Mouse (Mus musculus) left cerebral cortex, postnatal 10 days (tissue): ENCODE measurements around the gene Bub1b. TPM values are rescaled to one million over a fixed set of nuclear protein-coding genes. Genes with fewer than 3 reads are reported as not detected.

ENCODE experiments used
- DNase-seq, 2 experiments: peaks; one replicate each; pipeline ENCODE4 v3.0.0; 2021 to 2022; ENCODE audit warnings: low spot score in 2 of 2, mixed read lengths in 1 of 2; ENCODE audit errors: extremely low spot score in 1 of 2
- intact Hi-C: fragments of 180-260 bp; cut with DNase I; formaldehyde crosslinking; loops from one replicate; pipeline ENCODE4 v1.15.1; 2025
- total RNA-seq, 2 experiments: library from RNA; stranded (reverse); gene quantifications; 2 replicates each; pipeline ENCODE4 v1.2.3; 2021

The Bub1b gene
- total RNA-seq, 2 experiments from 2014 or later, result 2.8 to 4.5 TPM

DNA sequence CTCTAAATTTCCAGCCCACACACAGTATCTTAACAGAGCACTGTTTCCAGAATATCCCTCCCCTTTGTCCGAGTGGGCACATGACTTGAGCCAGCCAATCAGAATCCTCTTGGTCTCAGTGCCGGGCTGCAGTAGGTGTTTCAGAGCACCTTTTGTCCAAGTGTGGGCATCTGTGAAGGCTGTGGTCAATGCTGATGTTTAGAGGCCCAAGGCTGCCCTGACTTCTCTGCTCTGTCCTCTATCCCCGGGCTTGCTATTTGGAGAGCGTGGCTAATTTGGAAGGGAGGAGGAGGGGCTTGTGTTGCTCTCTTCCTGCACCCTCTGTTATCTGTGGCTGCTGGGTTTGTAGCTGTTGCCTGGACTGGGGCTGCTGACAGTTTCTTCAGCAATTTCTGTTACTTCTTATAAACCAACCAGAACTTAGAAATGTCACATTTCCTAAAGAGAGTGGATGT is 62.0 kb downstream of the Bub1b start:
- peak in 1 of 2 experiments; percentile 42 for DNase-seq
- intact Hi-C loops, result no loop called here

DNA sequence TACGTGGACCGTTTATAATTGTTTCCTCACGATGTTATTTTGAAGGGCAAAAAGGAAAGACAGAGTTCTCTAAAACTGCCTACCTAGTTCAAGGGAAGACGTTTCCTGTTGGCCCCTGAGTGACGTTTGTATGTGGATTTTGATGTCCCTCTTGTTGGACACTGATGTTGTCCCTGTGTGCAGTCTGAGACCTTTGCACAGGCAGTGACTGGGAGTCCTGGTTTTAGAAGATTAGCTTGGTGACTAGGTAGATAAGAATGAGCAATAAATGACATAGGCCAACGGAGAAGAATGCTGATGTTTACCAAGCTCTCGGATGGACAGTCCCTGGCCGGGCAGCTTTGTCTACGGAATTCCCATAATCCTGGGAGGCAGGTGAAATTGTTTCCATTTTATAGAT is 63.9 kb downstream of the Bub1b start:
- intact Hi-C loops, result no loop called here
- DNase-seq, result no peak

DNA sequence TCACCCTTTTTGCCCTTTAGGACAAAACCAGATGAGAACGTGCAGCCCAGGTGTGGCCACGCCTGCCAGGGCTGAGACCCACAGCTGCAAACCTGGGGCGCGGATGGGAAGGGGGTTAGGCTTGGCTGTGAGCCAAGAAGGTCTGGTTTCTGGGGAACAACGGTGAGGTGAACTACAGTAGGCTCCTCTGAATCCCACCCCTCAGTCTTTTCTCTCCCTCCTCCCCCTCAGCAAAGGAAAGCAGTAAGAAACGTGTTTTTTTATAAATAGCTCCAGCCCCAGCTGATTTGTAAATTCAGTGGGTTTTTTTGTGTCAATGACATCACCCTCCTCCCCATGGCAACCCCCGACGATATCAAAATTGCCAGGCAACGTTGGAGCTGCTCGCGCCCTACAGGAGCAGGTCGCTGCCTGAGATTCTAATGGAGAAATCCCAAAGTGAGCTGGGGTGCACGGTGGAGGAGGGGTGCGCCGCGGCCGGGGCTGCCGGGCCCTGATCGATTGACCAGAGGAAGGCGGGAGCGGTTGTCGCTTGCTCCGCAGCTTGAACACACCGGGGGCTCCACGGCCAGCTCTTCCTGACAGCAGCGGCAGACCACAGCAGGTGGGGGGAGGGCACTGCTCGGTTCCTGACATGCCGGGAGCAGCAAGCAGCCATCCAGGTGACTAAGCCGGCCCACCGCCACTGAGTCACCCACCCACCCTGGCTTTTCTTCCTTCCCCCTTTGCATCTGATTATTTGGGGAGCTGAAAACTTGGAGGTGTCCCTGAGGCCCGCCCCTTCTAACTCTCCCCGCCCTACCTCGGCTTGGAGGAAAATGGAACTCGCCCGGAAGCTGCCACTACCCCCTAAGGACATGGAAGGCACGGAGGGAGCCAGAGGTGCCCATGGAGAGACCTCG is 65.1 kb downstream of the Bub1b start, which contains the start of gene Pak6:
Gene Pak6 (plus strand): TSS at position 402 of the 902 bp plus-strand sequence.
- intact Hi-C loops, result no loop called here
- peak; percentile 67 to 81 for DNase-seq

GRCm38 (mm10) chr2:118663804-118664766 is 66.1 kb downstream of the Bub1b start:
- peak in 1 of 2 experiments; percentile 54 for DNase-seq
- intact Hi-C loops, result no loop called here

DNA sequence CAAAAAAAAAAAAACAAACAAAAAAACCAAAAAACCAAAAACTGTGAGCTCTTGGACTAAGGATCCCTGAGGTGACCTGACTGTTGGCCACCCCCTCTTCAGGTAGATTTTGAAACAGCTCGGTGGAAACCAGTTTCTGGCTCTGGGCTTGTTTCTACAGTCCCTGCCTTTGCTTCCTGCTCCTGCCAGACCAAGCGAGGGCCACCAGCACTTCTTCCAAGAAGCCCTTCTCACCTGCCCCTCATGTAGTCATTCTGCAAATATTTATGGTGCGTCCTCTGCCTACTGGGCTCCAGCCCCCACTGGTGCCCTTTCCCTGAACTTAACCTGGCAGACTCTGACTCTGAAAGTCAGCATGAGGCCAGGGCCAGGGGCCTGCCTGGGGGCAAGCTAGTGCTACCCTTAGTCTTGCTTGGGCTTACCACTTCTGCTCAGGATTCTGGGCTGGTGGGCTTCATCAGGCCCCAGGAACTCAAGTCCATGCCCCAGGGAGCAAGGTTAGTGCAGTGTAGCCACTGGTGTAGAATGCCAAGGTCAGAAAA is 67.0 kb downstream of the Bub1b start:
- DNase-seq, result no peak
- intact Hi-C loops, result no loop called here

GRCm38 (mm10) chr2:118665616-118666015 is 67.6 kb downstream of the Bub1b start:
- no peak for DNase-seq
- intact Hi-C loops, result no loop called here

DNA sequence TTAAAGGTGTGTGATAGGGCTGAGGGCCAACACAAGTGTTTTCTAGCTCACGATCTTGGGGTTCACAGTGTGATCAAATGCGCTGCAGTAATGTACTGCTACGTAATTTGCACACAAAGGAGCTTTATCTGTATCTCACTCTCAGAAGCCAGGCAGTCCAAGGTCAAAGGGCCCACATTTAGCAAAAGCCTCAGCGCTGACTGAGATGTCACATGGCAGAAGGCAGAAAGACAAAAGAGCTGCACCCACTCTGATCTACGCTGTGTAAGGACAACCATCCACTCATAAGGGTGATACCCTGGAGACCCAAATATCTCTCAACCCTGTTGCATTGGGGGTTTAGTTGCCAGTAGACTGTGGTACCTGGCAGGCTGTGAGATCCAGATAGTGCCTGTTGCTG is 69.2 kb downstream of the Bub1b start:
- intact Hi-C loops, result no loop called here
- no peak for DNase-seq

DNA sequence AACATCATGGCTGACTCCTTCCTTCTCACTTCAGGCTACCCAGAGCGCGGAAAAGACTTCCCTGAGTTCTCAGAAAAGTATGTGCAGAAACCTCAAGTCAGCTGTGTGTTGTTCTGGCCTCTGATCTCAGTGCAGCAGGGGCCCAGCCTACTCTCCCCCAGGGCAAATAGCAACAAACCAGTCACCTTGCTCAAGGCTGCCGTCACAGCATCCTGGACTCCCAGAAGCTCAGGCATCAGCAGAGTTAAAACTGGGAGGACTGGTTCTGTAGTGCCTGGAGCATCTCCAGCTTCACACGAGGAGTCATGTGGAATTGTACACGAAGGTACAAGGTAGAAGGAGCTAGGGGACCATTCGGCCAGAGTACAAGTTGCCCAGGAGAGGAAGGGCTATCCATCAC is 71.2 kb downstream of the Bub1b start:
- intact Hi-C loops, result no loop called here
- DNase-seq, result no peak

DNA sequence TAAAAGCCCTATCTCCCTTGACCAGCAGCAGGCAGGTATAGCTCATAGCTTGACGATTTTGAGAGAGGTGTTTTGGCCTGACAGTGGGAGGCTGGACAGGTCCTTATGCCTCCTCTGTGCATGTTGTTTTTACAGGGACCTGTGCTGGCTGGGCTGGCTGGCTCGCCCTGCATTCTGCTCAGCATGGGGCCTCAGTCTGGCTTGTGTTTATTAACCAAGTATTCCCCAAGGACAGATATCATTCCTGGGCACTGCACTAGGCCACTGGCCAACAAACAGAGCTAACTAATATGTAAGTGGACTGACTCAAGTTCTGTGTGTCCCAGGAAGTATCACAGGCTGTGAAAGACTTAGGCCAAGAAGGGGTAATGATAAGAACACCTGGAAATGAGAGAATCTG is 71.8 kb downstream of the Bub1b start:
- no peak for DNase-seq
- intact Hi-C loops, result no loop called here

DNA sequence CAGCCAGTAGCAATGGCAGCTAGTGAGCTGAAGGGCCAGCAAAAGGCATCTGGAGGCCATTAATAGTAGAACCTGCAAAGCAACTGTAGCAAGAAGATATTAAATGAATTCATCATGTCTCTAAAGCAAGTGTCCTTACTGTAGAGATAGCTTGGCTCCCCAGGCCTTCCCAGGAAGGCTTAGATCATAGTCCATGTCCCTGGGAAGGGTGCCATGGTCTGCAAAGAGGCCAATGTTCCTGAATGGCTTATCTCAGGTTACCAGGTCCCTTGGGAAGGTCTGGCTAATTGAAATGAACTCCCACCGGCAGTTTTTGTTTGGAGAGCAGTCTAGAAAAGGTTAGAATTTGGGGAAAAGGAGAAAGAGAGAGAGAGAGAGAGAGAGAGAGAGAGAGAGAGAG is 73.7 kb downstream of the Bub1b start:
- no peak for DNase-seq
- intact Hi-C loops, result no loop called here

GRCm38 (mm10) chr2:118673686-118674465 is 75.9 kb downstream of the Bub1b start:
- no peak for DNase-seq
- intact Hi-C loops, result no loop called here

GRCm38 (mm10) chr2:118674500-118674899 is 76.5 kb downstream of the Bub1b start:
- intact Hi-C loops, result no loop called here
- no peak for DNase-seq

DNA sequence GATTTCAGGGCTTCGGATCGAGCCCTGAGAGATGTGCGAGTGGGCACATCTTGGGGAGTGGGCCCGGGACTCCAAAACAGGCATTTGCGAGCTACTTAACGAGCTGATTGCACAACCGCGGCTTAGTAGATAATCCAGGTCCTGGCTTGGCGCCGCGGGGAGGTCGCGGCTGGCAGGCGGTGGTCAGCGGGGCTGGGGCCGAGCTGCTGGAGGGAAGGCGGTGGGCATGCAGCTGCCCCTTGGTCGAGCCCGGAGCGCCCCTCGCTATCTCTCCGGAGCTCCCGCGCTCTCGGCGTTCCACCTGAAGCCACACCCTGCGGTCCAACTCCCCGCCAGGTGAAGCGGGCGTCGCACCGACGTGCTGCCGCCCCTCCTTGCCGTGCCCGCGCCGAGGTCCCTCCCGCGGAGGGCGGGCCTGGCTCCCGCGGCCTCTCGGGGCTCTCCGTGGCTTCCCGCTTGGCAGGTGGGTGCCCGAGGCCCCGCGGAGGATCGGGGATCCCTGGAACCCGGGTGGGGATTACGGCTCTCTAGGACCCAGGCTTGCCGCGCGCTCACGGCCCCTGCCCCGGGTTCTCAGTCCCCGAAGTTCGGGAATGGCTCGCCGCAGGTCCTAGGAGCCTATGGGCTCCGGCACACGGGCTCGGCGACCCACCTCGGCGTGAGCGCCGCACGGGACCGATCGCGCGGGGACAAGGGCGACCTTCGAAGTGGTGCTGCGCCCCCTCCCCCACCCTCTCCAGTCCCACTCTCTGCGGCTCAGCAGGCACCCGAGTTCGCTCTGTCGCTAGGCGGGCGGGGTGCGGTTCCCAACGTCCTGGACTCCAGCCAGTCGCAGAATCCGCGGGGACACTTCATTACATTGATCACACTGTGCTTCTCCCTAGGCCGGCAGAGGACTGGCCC is 79.1 kb downstream of the Bub1b start:
- intact Hi-C loops, result no loop called here
- DNase-seq, result peak in 1 of 2 experiments; percentile 65

DNA sequence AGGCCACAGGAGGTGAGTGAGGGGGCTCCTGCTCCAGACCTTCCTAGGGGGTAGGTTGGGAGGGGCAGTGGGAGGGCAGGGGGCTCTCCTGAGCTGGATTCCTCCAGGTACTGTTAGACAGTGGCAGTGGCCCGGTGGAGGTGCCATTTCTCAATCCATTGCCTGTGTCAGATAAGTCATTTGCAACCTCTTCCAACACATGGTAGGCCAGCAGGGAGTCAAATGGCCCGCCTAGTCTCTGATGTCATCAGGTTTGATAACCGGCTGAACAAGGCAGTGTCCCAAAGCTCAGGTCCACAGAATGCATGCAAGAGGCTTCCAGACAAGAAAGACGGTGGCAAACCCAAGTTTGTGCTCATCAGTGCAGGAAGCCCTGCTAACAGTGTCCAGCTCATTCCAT is 79.8 kb downstream of the Bub1b start:
- intact Hi-C loops, result no loop called here
- no peak for DNase-seq

DNA sequence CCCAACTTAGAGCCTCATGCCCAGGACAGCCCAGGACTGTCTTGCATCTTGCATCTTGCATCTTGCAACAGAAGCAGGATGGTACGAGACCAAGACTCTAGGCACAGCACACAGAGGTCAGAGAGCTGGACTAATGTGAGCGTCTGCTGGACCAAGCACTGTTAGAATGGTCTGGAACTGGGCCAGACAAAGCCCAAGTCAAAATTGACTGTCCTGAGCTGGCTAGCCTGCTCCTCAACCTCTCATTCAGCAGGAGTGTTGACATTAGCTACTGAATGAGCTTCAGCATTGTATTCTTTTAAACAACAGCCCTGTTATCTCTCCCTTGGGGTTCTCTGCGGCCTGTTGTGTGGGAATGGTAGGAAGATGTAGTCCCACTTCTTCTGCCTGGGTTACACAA is 81.6 kb downstream of the Bub1b start:
- DNase-seq, result no peak
- intact Hi-C loops, result no loop called here

GRCm38 (mm10) chr2:118680926-118681325 is 82.9 kb downstream of the Bub1b start:
- intact Hi-C loops, result no loop called here

DNA sequence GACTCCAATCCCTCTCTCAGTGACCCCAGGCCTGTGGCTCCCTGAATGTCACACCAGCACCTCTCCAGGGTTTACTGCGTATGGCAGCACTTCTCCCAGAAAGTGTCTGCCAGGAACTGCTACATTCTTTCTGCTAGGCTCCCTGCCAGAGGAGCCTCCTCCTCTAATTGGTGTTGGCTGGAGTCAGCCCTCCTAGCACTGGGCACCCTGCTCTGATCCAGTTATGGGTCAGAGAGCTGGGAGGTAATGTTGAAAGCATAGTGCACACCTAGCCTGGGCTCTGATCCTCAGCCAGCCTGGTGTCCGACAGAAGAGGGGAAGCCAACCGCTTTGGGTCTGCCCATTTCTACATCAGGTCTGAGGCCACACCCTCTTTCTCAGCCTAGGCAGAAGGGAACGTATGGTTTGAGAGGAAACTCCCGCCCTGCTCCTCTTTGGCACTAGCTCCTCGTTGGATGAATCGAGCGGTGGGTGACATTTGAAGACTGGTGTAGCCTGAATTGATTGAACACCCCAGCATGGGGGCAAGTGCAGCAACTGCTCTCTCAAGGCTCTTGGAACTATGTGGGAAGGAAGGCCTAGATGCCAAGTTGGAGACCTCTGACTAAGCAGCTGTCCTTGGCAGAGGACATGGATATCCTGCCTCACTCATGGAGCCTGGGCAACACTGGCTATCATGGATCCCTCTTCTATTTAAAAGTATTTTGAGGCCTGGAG is 84.7 kb downstream of the Bub1b start:
- no peak for DNase-seq
- intact Hi-C loops, result no loop called here

More at GRCm38 (mm10) chr2:118680926-118681325, 82.9 kb downstream of the Bub1b start:
- no peak for DNase-seq
